Mouse (Mus musculus) liver, postnatal 0 days (tissue): ENCODE results near the gene Cd82. TPM values are rescaled to one million over a fixed set of nuclear protein-coding genes. Genes with fewer than 3 reads are reported as not detected.

ENCODE experiments used
- ATAC-seq: fragments of 200-750 bp; cut with Nextera tagmentation; 2 replicates; pipeline ENCODE4 v1.8.0; 2017; ENCODE audit warnings: mild to moderate bottlenecking, moderate library complexity
- DNase-seq: peaks from one replicate; pipeline ENCODE4 v3.0.0-alpha.2; 2016
- H3K27ac ChIP-seq: fragments of 300-500 bp; sonication (generic); 2 replicates; pipeline ENCODE4 v1.5.1; 2014; ENCODE audit warnings: antibody characterized with exemption, moderate library complexity, mild to moderate bottlenecking, low read depth
- H3K27me3 ChIP-seq: fragments of 300-500 bp; sonication (generic); 2 replicates; pipeline ENCODE4 v1.6.1; 2014; ENCODE audit warnings: low read length, control low read depth, mixed read lengths; ENCODE audit not compliant: insufficient read depth
- H3K36me3 ChIP-seq: fragments of 300-500 bp; sonication (generic); replicated peaks from 2 replicates; pipeline ENCODE4 v1.6.1; 2014; ENCODE audit warnings: mild to moderate bottlenecking, control low read depth, low read length, moderate library complexity, mixed read lengths; ENCODE audit not compliant: insufficient read depth
- H3K4me1 ChIP-seq: fragments of 300-500 bp; sonication (generic); 2 replicates; pipeline ENCODE4 v1.6.1; 2014; ENCODE audit warnings: antibody characterized with exemption, mild to moderate bottlenecking, control low read depth; ENCODE audit not compliant: insufficient read depth
- H3K4me2 ChIP-seq: fragments of 300-500 bp; sonication (generic); 2 replicates; pipeline ENCODE4 v1.6.1; 2014; ENCODE audit warnings: low read depth, mild to moderate bottlenecking, low read length, moderate library complexity, mixed read lengths
- H3K4me3 ChIP-seq: fragments of 300-500 bp; sonication (generic); 2 replicates; pipeline ENCODE4 v1.5.1; 2014; ENCODE audit warnings: low read depth, low read length
- H3K9ac ChIP-seq: fragments of 300-500 bp; sonication (generic); replicated peaks from 2 replicates; pipeline ENCODE4 v1.6.1; 2014; ENCODE audit warnings: mild to moderate bottlenecking, moderate library complexity
- H3K9me3 ChIP-seq: fragments of 300-500 bp; sonication (generic); 2 replicates; pipeline ENCODE4 v1.6.1; 2016; ENCODE audit warnings: mild to moderate bottlenecking, control low read depth, low read length, mixed read lengths
- CTCF ChIP-seq: sonication (generic); IDR thresholded peaks from 2 replicates; pipeline ENCODE4 v1.5.1; 2016; ENCODE audit warnings: antibody characterized with exemption, low read depth
- EP300 ChIP-seq: IDR thresholded peaks from 2 replicates; pipeline ENCODE4 v1.6.1; 2016; ENCODE audit warnings: antibody characterized with exemption, low read depth, mild to moderate bottlenecking
- WGBS: fragments of 180-500 bp; shearing (Covaris S2); extraction: QIAGEN DNeasy Blood & Tissue Kit; methylation state at CpG from one replicate; pipeline ENCODE4 v1.1.7; 2014; ENCODE audit not compliant: insufficient replicate concordance; 5-methylcytosine and 5-hydroxymethylcytosine counted together
- polyA plus RNA-seq: library from polyadenylated mRNA; unstranded; fragments of >200 nt; fragmentation: Nextera tagmentation; extraction: Ambion mirVana; gene quantifications from 2 replicates; pipeline ENCODE4 v1.2.1, GENCODE M21; 2015

Gene Cd82
- polyA plus RNA-seq, 1 experiment from 2014 or later: 87.7 TPM

GRCm38 (mm10) chr2:93501303-93501702 is 38.4 kb upstream of the Cd82 start:
- Histone ChIP-seq H3K9ac (no peak overlapping the region), H3K4me2 (no peak overlapping the region), H3K4me1 (no peaks in the 10 kb centered on the region), H3K36me3 (no peaks in the 10 kb centered on the region), H3K27ac (no peak overlapping the region), H3K27me3 (no peaks in the 10 kb centered on the region), H3K9me3 (no peaks in the 10 kb centered on the region), H3K4me3 (no peak overlapping the region)
- WGBS: 75% methylated on average over 10 of the region's 10 CpGs
- TF ChIP-seq CTCF (no peak), EP300 (no peak)
- ATAC-seq (no peak), DNase-seq (no peak)

DNA sequence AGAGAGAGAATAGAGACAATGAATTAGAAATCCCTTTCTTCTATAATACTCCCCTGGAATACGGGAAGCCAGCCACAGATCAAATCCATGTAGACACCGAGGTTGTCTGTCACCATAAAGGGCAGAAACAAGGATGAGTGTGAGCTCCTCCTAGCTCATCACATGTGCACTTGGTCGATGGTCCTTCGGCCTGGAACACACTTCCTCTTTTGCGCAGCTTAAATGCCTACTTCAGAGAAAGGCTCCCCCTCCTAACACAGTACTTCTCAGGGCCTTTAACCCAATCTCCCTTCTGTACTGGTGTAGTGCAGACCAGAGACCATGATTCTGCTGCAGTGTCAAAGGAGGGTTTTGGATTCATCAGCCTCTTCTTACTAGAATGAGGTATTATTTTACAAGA is 34.3 kb upstream of the Cd82 start:
- ATAC-seq: no peak
- WGBS: 26% methylated on average over 5 of the region's 5 CpGs
- TF ChIP-seq CTCF (no peak), EP300 (no peak)

GRCm38 (mm10) chr2:93495170-93495569 is 32.2 kb upstream of the Cd82 start:
- no peak for DNase-seq
- Histone ChIP-seq H3K4me2 (no peak overlapping the region), H3K9me3 (no peaks in the 10 kb centered on the region), H3K36me3 (no peaks in the 10 kb centered on the region), H3K4me3 (no peak overlapping the region), H3K27ac (no peak overlapping the region), H3K27me3 (no peaks in the 10 kb centered on the region), H3K4me1 (no peaks in the 10 kb centered on the region), H3K9ac (no peak overlapping the region)
- no peak for ATAC-seq
- WGBS: 83% methylated on average over 3 of the region's 3 CpGs
- TF ChIP-seq EP300 (no peak), CTCF (no peak)

More for the DNA sequence above, 34.3 kb upstream of the Cd82 start:
- Histone ChIP-seq H3K4me3 (no peak overlapping the region), H3K27me3 (no peaks in the 10 kb centered on the region), H3K9ac (no peak overlapping the region), H3K27ac (no peak overlapping the region), H3K36me3 (no peaks in the 10 kb centered on the region), H3K4me1 (no peaks in the 10 kb centered on the region), H3K4me2 (no peak overlapping the region), H3K9me3 (no peaks in the 10 kb centered on the region)
- DNase-seq: no peak

GRCm38 (mm10) chr2:93493541-93493940 is 30.6 kb upstream of the Cd82 start:
- Histone ChIP-seq H3K4me1 (no peaks in the 10 kb centered on the region), H3K4me2 (no peak overlapping the region), H3K9ac (no peak overlapping the region), H3K4me3 (no peak overlapping the region), H3K27me3 (peaks cover 5% of the 10 kb centered on the region; the same call in 1 of the 2 replicates), H3K27ac (no peak overlapping the region), H3K36me3 (no peaks in the 10 kb centered on the region), H3K9me3 (no peaks in the 10 kb centered on the region)
- 71% methylated on average over 3 of the region's 3 CpGs for WGBS
- TF ChIP-seq EP300 (no peak), CTCF (no peak)
- DNase-seq (no peak), ATAC-seq (no peak)

- Histone ChIP-seq H3K4me3 (no peak overlapping the region), H3K9me3 (no peaks in the 10 kb centered on the region), H3K36me3 (no peaks in the 10 kb centered on the region), H3K9ac (no peak overlapping the region), H3K4me1 (no peaks in the 10 kb centered on the region), H3K27me3 (peaks cover 6% of the 10 kb centered on the region; the same call in 1 of the 2 replicates), H3K4me2 (no peak overlapping the region), H3K27ac (no peak overlapping the region)
- ATAC-seq (no peak), DNase-seq (no peak)
- TF ChIP-seq CTCF: no peak
- no peak for TF ChIP-seq EP300
- WGBS: 83% methylated on average over 2 of the region's 2 CpGs
Observed at GRCm38 (mm10) chr2:93490516-93490915, 27.6 kb upstream of the Cd82 start.

DNA sequence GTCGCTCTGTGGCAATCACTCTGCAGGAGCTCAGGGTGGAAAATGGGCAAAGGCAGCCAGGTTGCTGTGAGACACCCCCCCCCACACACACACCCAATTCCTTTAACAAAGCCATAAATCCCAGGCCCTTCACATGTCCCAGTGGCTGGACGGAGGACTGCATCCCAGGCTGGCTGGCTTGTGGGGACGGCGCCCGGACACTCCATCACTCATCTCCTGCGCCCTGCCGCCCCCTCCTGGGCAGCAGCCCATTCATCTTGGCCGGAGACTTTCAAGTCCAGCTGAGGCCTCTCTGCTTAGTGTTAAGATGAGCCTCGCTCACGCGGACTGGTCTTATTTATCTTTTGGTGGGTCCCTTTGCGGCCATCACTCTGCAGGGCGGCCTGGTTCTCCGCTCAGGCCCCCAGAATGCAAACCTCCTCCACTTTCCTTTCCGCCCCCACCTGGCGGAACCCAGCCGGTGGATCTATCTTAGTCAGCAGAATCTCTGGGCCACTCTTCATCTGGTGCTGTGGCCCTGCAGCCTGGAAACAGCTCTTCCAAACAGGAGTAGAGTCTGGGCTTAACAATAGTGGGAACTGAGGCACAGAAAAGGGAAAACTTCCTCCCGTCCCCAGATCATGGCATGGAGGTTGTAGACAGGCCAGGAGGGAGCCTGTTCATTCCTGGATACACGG is 26.1 kb upstream of the Cd82 start:
- DNase-seq: no peak
- Histone ChIP-seq H3K4me3 (no peak overlapping the region), H3K4me1 (no peaks in the 10 kb centered on the region), H3K27ac (no peak overlapping the region), H3K9ac (no peak overlapping the region), H3K36me3 (no peaks in the 10 kb centered on the region), H3K4me2 (no peak overlapping the region), H3K27me3 (peaks cover 6% of the 10 kb centered on the region; the same call in 1 of the 2 replicates), H3K9me3 (no peaks in the 10 kb centered on the region)
- 50% methylated on average over 19 of the region's 19 CpGs for WGBS
- ATAC-seq: no peak
- TF ChIP-seq EP300: no peak
- TF ChIP-seq CTCF: 0 out of 2 replicates have a peak, but pooled peaks have one; percentile 11
